In the genomic region with DNA sequence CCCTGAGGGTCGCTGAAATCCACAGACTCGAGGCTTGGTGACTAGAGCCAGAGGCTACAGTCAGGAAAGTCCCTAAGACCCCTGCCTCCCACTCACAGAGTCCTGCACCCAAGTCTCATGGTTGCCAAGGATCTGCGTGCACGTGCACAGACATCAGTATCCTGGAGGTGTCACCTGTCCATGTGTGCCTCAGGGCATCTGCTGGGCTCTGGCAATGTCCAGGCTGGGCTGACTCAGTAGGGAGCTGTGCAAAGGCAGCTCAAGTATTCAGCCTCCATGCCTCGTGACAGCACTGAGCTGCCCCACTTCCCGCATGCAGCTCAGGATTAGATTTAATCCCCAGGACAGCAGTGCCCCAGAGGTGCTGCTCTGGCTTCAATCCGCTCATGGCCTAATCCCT, we compare ENCODE assay signal across 13 mouse cellular contexts.
A peak's percentile ranks its signal among the peaks of the same experiment; 100 is the strongest.
DNase-seq lines count a peak whose midpoint lies in the region; ATAC-seq and TF ChIP-seq lines count a peak whose summit lies in the region.
"Had no signal": no experiment of that assay in that cellular context is flagged by ENCODE, and none has a peak within 500 bp of the region (broad histone marks: within the 10 kb centered on the region; RNA-seq: fewer than 3 reads in every experiment).

No protein-coding gene starts in this region.

- ATAC-seq in forebrain, embryonic 11.5 days (replicated peaks; ENCODE audit: low FRiP score), result no peak
- no peak for ATAC-seq in forebrain, postnatal 0 days
- ATAC-seq in midbrain, embryonic 11.5 days (ENCODE audit: low FRiP score), result peak; percentile 50
- no peak for ATAC-seq in intestine, postnatal 0 days

- H3K9ac ChIP-seq in forebrain, embryonic 11.5 days (ENCODE audit: low read length), result no peak overlapping the region
- H3K9ac ChIP-seq in forebrain, postnatal 0 days, result no peak overlapping the region
- no peak overlapping the region for H3K9ac ChIP-seq in midbrain, embryonic 11.5 days (ENCODE audit: low read length)
- no peak overlapping the region for H3K9ac ChIP-seq in intestine, postnatal 0 days (ENCODE audit: low read depth, low read length)
- H3K9ac ChIP-seq: heart, embryonic 15.5 days had no signal

- no peaks in the 10 kb centered on the region for H3K36me3 ChIP-seq in forebrain, embryonic 11.5 days (ENCODE audit: control insufficient read depth, insufficient read depth, low read length)
- no peaks in the 10 kb centered on the region for H3K36me3 ChIP-seq in forebrain, postnatal 0 days (ENCODE audit: insufficient read depth)
- no peaks in the 10 kb centered on the region for H3K36me3 ChIP-seq in midbrain, embryonic 11.5 days (ENCODE audit: control insufficient read depth, insufficient read depth, low read length)
- no peaks in the 10 kb centered on the region for H3K36me3 ChIP-seq in intestine, postnatal 0 days (ENCODE audit: control insufficient read depth, insufficient read depth)
- H3K36me3 ChIP-seq: heart, embryonic 15.5 days had no signal

- no peaks in the 10 kb centered on the region for H3K9me3 ChIP-seq in forebrain, embryonic 11.5 days (ENCODE audit: control insufficient read depth, low read length)
- no peaks in the 10 kb centered on the region for H3K9me3 ChIP-seq in forebrain, postnatal 0 days (ENCODE audit: low read length)
- no peaks in the 10 kb centered on the region for H3K9me3 ChIP-seq in midbrain, embryonic 11.5 days (ENCODE audit: control insufficient read depth, low read length)
- H3K9me3 ChIP-seq in intestine, postnatal 0 days (ENCODE audit: control insufficient read depth), result no peaks in the 10 kb centered on the region
- H3K9me3 ChIP-seq: heart, embryonic 15.5 days had no signal

- WGBS in forebrain, embryonic 11.5 days, result 21% methylated on average over 7 of the region's 7 CpGs
- WGBS in forebrain, postnatal 0 days, result 26% methylated on average over 7 of the region's 7 CpGs
- 24% methylated on average over 7 of the region's 7 CpGs for WGBS in midbrain, embryonic 11.5 days
- 63% methylated on average over 7 of the region's 7 CpGs for WGBS in intestine, postnatal 0 days

- H3K4me2 ChIP-seq in forebrain, embryonic 11.5 days (ENCODE audit: low read depth, low read length, severe bottlenecking), result no peak overlapping the region
- no peak overlapping the region for H3K4me2 ChIP-seq in forebrain, postnatal 0 days (ENCODE audit: low read depth)
- no peak overlapping the region for H3K4me2 ChIP-seq in midbrain, embryonic 11.5 days
- no peak overlapping the region for H3K4me2 ChIP-seq in intestine, postnatal 0 days (replicated peaks; ENCODE audit: low read depth)
- H3K4me2 ChIP-seq: heart, embryonic 15.5 days had no signal

- TF ChIP-seq CTCF in forebrain, postnatal 0 days (IDR thresholded peaks at IDR 0.05; ENCODE audit: low read depth), result no peak
- no peak for TF ChIP-seq CTCF in intestine, postnatal 0 days (IDR thresholded peaks at IDR 0.05; ENCODE audit: low read depth)

- H3K4me1 ChIP-seq in forebrain, embryonic 11.5 days (replicated peaks; ENCODE audit: control insufficient read depth, insufficient read depth, low read length), result peaks cover 5% of the 10 kb centered on the region
- H3K4me1 ChIP-seq in forebrain, postnatal 0 days (ENCODE audit: insufficient read depth), result peaks cover 3% of the 10 kb centered on the region; the same call in 1 of the 2 replicates
- peaks cover 14% of the 10 kb centered on the region for H3K4me1 ChIP-seq in midbrain, embryonic 11.5 days (ENCODE audit: control insufficient read depth, insufficient read depth, low read length)
- H3K4me1 ChIP-seq in intestine, postnatal 0 days (replicated peaks; ENCODE audit: control insufficient read depth, insufficient read depth, low read length), result no peaks in the 10 kb centered on the region

- DNase-seq in forebrain, embryonic 11.5 days (ENCODE audit: low spot score), result peak; percentile 53
- DNase-seq in forebrain, postnatal 0 days, result no peak
- peak; percentile 76 for DNase-seq in brain, adult 2 months (ENCODE audit: low read depth, low spot score)
- peak; percentile 7 for DNase-seq in embryo, embryonic 9.5 days (ENCODE audit: extremely low spot score)
- DNase-seq in midbrain, embryonic 11.5 days (ENCODE audit: low spot score, missing footprints), result peak; percentile 90
- DNase-seq in layer of hippocampus, adult 9-11 months, result no peak
- no peak for DNase-seq in urinary bladder, adult 18-20 months (ENCODE audit: low spot score in 2 of 2)
- DNase-seq: adrenal gland, postnatal 10 days; gastrocnemius, postnatal 14 days; kidney, adult 9 months; layer of hippocampus, postnatal 36 days had no signal

- H3K27ac ChIP-seq in forebrain, embryonic 11.5 days (ENCODE audit: low read depth, low read length), result no peak overlapping the region
- no peak overlapping the region for H3K27ac ChIP-seq in forebrain, postnatal 0 days (ENCODE audit: low read depth, low read length)
- H3K27ac ChIP-seq in midbrain, embryonic 11.5 days (ENCODE audit: low read depth, low read length), result no peak overlapping the region; the same call in 1 of the 2 replicates
- no peak overlapping the region for H3K27ac ChIP-seq in intestine, postnatal 0 days (ENCODE audit: low read depth, low read length)
- H3K27ac ChIP-seq: heart, embryonic 15.5 days had no signal

- H3K4me3 ChIP-seq in forebrain, embryonic 11.5 days (ENCODE audit: low read depth, low read length), result no peak overlapping the region
- H3K4me3 ChIP-seq in forebrain, postnatal 0 days (ENCODE audit: low read depth, low read length), result no peak overlapping the region
- H3K4me3 ChIP-seq in midbrain, embryonic 11.5 days (ENCODE audit: low read depth, low read length), result no peak overlapping the region
- no peak overlapping the region for H3K4me3 ChIP-seq in intestine, postnatal 0 days (ENCODE audit: low read depth, low read length)
- H3K4me3 ChIP-seq: heart, embryonic 15.5 days had no signal

- no peaks in the 10 kb centered on the region for H3K27me3 ChIP-seq in forebrain, embryonic 11.5 days (ENCODE audit: control insufficient read depth, insufficient read depth, low read length)
- no peaks in the 10 kb centered on the region for H3K27me3 ChIP-seq in forebrain, postnatal 0 days (ENCODE audit: insufficient read depth, low read length)
- no peaks in the 10 kb centered on the region for H3K27me3 ChIP-seq in midbrain, embryonic 11.5 days (ENCODE audit: control insufficient read depth, insufficient read depth, low read length)
- no peaks in the 10 kb centered on the region for H3K27me3 ChIP-seq in intestine, postnatal 0 days (replicated peaks; ENCODE audit: control insufficient read depth, insufficient read depth, low read length)
- H3K27me3 ChIP-seq: heart, embryonic 15.5 days had no signal

Comparison
In these comparisons a context has a peak if more than half of its experiments do, and no peak if none do; other contexts are left out.
1. DNase-seq: peak in forebrain, embryonic 11.5 days (single experiment), brain, adult 2 months (single experiment), embryo, embryonic 9.5 days (single experiment) and midbrain, embryonic 11.5 days (single experiment); none in forebrain, postnatal 0 days (single experiment), layer of hippocampus, adult 9-11 months (single experiment) and urinary bladder, adult 18-20 months (0 of 2).